Mouse (Mus musculus) myocyte (in vitro differentiated cells): Measurements from ENCODE around the gene Kcnq4. TPM values are rescaled to one million over a fixed set of nuclear protein-coding genes. Genes with fewer than 3 reads are reported as not detected.
A peak's percentile ranks its signal among the peaks of the same experiment; 100 is the strongest.

Experiments
- H3K27me3 ChIP-seq: one replicate; pipeline ENCODE4 v1.6.1; 2011; ENCODE audit not compliant: control insufficient read depth, insufficient read depth, insufficient read length
- H3K36me3 ChIP-seq: one replicate; pipeline ENCODE4 v1.6.1; 2011; ENCODE audit not compliant: control insufficient read depth, insufficient read depth
- H3K4me2 ChIP-seq: one replicate; pipeline ENCODE4 v1.6.1; 2011; ENCODE audit warnings: low read depth, control low read depth
- H3K4me3 ChIP-seq: one replicate; pipeline ENCODE4 v1.5.1; 2011; ENCODE audit warnings: mild to moderate bottlenecking, control low read depth, moderate library complexity
- H3K79me2 ChIP-seq: one replicate; pipeline ENCODE4 v1.6.1; 2011; ENCODE audit not compliant: control insufficient read depth, insufficient read depth
- H3ac ChIP-seq: one replicate; pipeline ENCODE4 v1.6.1; 2011; ENCODE audit not compliant: control insufficient read depth, insufficient read length
- CEBPB ChIP-seq: IDR thresholded peaks from 2 replicates; pipeline ENCODE4 v1.6.1; 2011; ENCODE audit warnings: mild to moderate bottlenecking, moderate library complexity; ENCODE audit not compliant: poor library complexity, insufficient read depth, severe bottlenecking
- E2F4 ChIP-seq: IDR thresholded peaks from one replicate; pipeline ENCODE4 v1.6.1; 2011; ENCODE audit warnings: mild to moderate bottlenecking, control low read depth, moderate library complexity; ENCODE audit not compliant: insufficient read depth
- MAX ChIP-seq: IDR thresholded peaks from one replicate; pipeline ENCODE4 v1.6.1; 2011; ENCODE audit warnings: low read depth, mild to moderate bottlenecking, control low read depth
- MYOD1 ChIP-seq, 3 experiments: IDR thresholded peaks; one replicate each; pipeline ENCODE4 v1.6.1; 2011; ENCODE audit warnings: control low read depth in 2 of 3, low read depth in 2 of 3, mild to moderate bottlenecking in 2 of 3, moderate library complexity in 1 of 3; ENCODE audit not compliant: insufficient read length in 2 of 3, control insufficient read depth in 1 of 3
- MYOG ChIP-seq, 3 experiments: IDR thresholded peaks; one replicate each; pipeline ENCODE4 v1.6.1; 2011; ENCODE audit warnings: control low read depth in 2 of 3, low read depth in 2 of 3, mild to moderate bottlenecking in 2 of 3; ENCODE audit not compliant: insufficient read length in 2 of 3, control insufficient read depth in 1 of 3, insufficient read depth in 1 of 3
- POLR2A ChIP-seq: IDR thresholded peaks from one replicate; pipeline ENCODE4 v1.6.1; 2011; ENCODE audit warnings: low read depth, mild to moderate bottlenecking, control low read depth, moderate library complexity; ENCODE audit not compliant: insufficient read length
- POLR2AphosphoS2 ChIP-seq: IDR thresholded peaks from one replicate; pipeline ENCODE4 v1.6.1; 2011; ENCODE audit warnings: low read depth, control low read depth; ENCODE audit not compliant: insufficient read length
- REST ChIP-seq: IDR thresholded peaks from one replicate; pipeline ENCODE4 v1.6.1; 2011; ENCODE audit warnings: mild to moderate bottlenecking, control low read depth, moderate library complexity; ENCODE audit not compliant: insufficient read depth, insufficient read length
- SRF ChIP-seq: IDR thresholded peaks from one replicate; pipeline ENCODE4 v1.6.1; 2011; ENCODE audit warnings: low read depth; ENCODE audit not compliant: control insufficient read depth, insufficient read length
- TCF12 ChIP-seq: IDR thresholded peaks from one replicate; pipeline ENCODE4 v1.6.1; 2011; ENCODE audit warnings: mild to moderate bottlenecking, control low read depth; ENCODE audit not compliant: poor library complexity, insufficient read depth, severe bottlenecking
- TCF3 ChIP-seq: IDR thresholded peaks from one replicate; pipeline ENCODE4 v1.6.1; 2011; ENCODE audit warnings: low read depth, control low read depth; ENCODE audit not compliant: insufficient read length
- USF1 ChIP-seq: IDR thresholded peaks from one replicate; pipeline ENCODE4 v1.6.1; 2011; ENCODE audit warnings: low read depth, mild to moderate bottlenecking, control low read depth, moderate library complexity
- polyA plus RNA-seq: library from polyadenylated mRNA; unstranded; fragments of >200 nt; fragmentation: generic; extraction: Trizol; gene quantifications from one replicate; pipeline ENCODE4 v1.2.1, GENCODE M21; 2012; ENCODE audit warnings: missing spikeins

Gene Kcnq4
- polyA plus RNA-seq: 23.1 TPM

GRCm38 (mm10) chr4:120747941-120748866 is at the start of gene Kcnq4:
Gene Kcnq4, minus strand, starts transcription at chr4:120748612.
- no peaks in the 10 kb centered on the region for H3K79me2 ChIP-seq
- TF ChIP-seq MYOD1 (IDR thresholded peaks at IDR 0.05; ENCODE audit: control insufficient read depth in 1 of 3, insufficient read length in 2 of 3, low read depth in 2 of 3): no peak
- TF ChIP-seq POLR2AphosphoS2: no peak
- H3K4me3 ChIP-seq: peak within 1 kb of the TSS; percentile 28
- H3K4me2 ChIP-seq: peak within 1 kb of the TSS; percentile 27
- H3ac ChIP-seq: peak within 1 kb of the TSS; percentile 18
- no peaks in the 10 kb centered on the region for H3K36me3 ChIP-seq
- H3K27me3 ChIP-seq: peaks cover 7% of the 10 kb centered on the region

- Histone ChIP-seq H3K4me2 (no peak overlapping the region), H3K79me2 (peaks cover 71% of the 10 kb centered on the region), H3K27me3 (no peaks in the 10 kb centered on the region), H3K36me3 (no peaks in the 10 kb centered on the region), H3K4me3 (no peak overlapping the region), H3ac (no peak overlapping the region)
- TF ChIP-seq MYOD1 (IDR thresholded peaks at IDR 0.05; ENCODE audit: control insufficient read depth in 1 of 3, insufficient read length in 2 of 3, low read depth in 2 of 3): no peak
- no peak for TF ChIP-seq MYOG (IDR thresholded peaks at IDR 0.05; ENCODE audit: control insufficient read depth in 1 of 3, insufficient read depth in 1 of 3, insufficient read length in 2 of 3, low read depth in 2 of 3)
- TF ChIP-seq TCF3: no peak
- no peak for TF ChIP-seq TCF12
- no peak for TF ChIP-seq POLR2A
- no peak for TF ChIP-seq POLR2AphosphoS2
- TF ChIP-seq USF1: no peak
- no peak for TF ChIP-seq MAX
- no peak for TF ChIP-seq CEBPB
These were observed 48.3 kb upstream of the Kcnq4 start for GRCm38 (mm10) chr4:120796687-120797086.

GRCm38 (mm10) chr4:120795646-120796045 is 47.2 kb upstream of the Kcnq4 start:
- no peaks in the 10 kb centered on the region for H3K36me3 ChIP-seq
- no peak overlapping the region for H3K4me2 ChIP-seq
- H3K79me2 ChIP-seq: peaks cover 63% of the 10 kb centered on the region
- H3K27me3 ChIP-seq: no peaks in the 10 kb centered on the region
- TF ChIP-seq POLR2A (no peak), POLR2AphosphoS2 (no peak), MYOD1 (IDR thresholded peaks at IDR 0.05; ENCODE audit: control insufficient read depth in 1 of 3, insufficient read length in 2 of 3, low read depth in 2 of 3) (no peak), MYOG (IDR thresholded peaks at IDR 0.05; ENCODE audit: control insufficient read depth in 1 of 3, insufficient read depth in 1 of 3, insufficient read length in 2 of 3, low read depth in 2 of 3) (no peak), TCF3 (no peak), E2F4 (no peak), TCF12 (no peak), REST (no peak), MAX (no peak), USF1 (no peak), SRF (no peak), CEBPB (no peak)
- no peak overlapping the region for H3ac ChIP-seq
- H3K4me3 ChIP-seq: no peak overlapping the region

GRCm38 (mm10) chr4:120792918-120793317 is 44.5 kb upstream of the Kcnq4 start:
- H3ac ChIP-seq: no peak overlapping the region
- H3K79me2 ChIP-seq: peaks cover 46% of the 10 kb centered on the region
- H3K4me2 ChIP-seq: no peak overlapping the region
- H3K36me3 ChIP-seq: peaks cover 23% of the 10 kb centered on the region
- TF ChIP-seq POLR2AphosphoS2 (no peak), MYOD1 (IDR thresholded peaks at IDR 0.05; ENCODE audit: control insufficient read depth in 1 of 3, insufficient read length in 2 of 3, low read depth in 2 of 3) (no peak), CEBPB (no peak), E2F4 (no peak), REST (no peak), TCF12 (no peak), MAX (no peak), TCF3 (no peak), MYOG (IDR thresholded peaks at IDR 0.05; ENCODE audit: control insufficient read depth in 1 of 3, insufficient read depth in 1 of 3, insufficient read length in 2 of 3, low read depth in 2 of 3) (no peak), SRF (no peak), USF1 (no peak), POLR2A (no peak)
- H3K27me3 ChIP-seq: no peaks in the 10 kb centered on the region
- H3K4me3 ChIP-seq: no peak overlapping the region

GRCm38 (mm10) chr4:120790027-120790426 is 41.6 kb upstream of the Kcnq4 start:
- H3K36me3 ChIP-seq: peaks cover 28% of the 10 kb centered on the region
- no peak overlapping the region for H3K4me3 ChIP-seq
- H3ac ChIP-seq: no peak overlapping the region
- peaks cover 27% of the 10 kb centered on the region for H3K79me2 ChIP-seq
- no peak overlapping the region for H3K4me2 ChIP-seq
- no peaks in the 10 kb centered on the region for H3K27me3 ChIP-seq
- TF ChIP-seq MAX (no peak), SRF (no peak), MYOG (IDR thresholded peaks at IDR 0.05; ENCODE audit: control insufficient read depth in 1 of 3, insufficient read depth in 1 of 3, insufficient read length in 2 of 3, low read depth in 2 of 3) (no peak)
